Mouse (Mus musculus): ENCODE data around the gene Rictor. TPM values are rescaled to one million over a fixed set of nuclear protein-coding genes. Genes with fewer than 3 reads are reported as not detected.

Gene Rictor
- polyA plus RNA-seq (2014; fragmentation: Illumina TruSeq; extraction: RNeasy Lipid Tissue Mini Kit (QIAGEN cat#74804); ENCODE audit: low read depth, low replicate concordance) = 17.1 TPM

GRCm38 (mm10) chr15:6707936-6708525, at the start of gene Rictor:
Rictor (plus strand) TSS chr15:6708379.

Other genes with a start within 250 kb of the Rictor start
- gene Fyb, start 185.5 kb upstream of the Rictor start, polyA plus RNA-seq (2014; fragmentation: Illumina TruSeq; extraction: RNeasy Lipid Tissue Mini Kit (QIAGEN cat#74804); ENCODE audit: low read depth, low replicate concordance) = 100 TPM
- 2.9 TPM for gene Osmr, start 166.6 kb downstream of the Rictor start, polyA plus RNA-seq (2014; fragmentation: Illumina TruSeq; extraction: RNeasy Lipid Tissue Mini Kit (QIAGEN cat#74804); ENCODE audit: low read depth, low replicate concordance)

All from testis, adult 10 weeks (tissue).